ENCODE assay signal across 8 mouse cellular contexts in genomic region chr6:37216342-37216763, GRCm38 (mm10).
DNase-seq lines count a peak whose midpoint lies in the region; ATAC-seq and TF ChIP-seq lines count a peak whose summit lies in the region.

No protein-coding gene starts in this region.

- DNase-seq in kidney, postnatal 4 days = no peak
- peak; percentile 47 for DNase-seq in adrenal gland, postnatal 14 days
- DNase-seq in hindbrain, postnatal 0 days (ENCODE audit: low spot score) = peak; percentile 74
- DNase-seq in midbrain, embryonic 14.5 days = peak; percentile 80
- no peak for DNase-seq in kidney, postnatal 25 days
- no peak for DNase-seq in ovary, postnatal 10 days (ENCODE audit: low spot score)

- no peak overlapping the region for H3K4me2 ChIP-seq in kidney, embryonic 15.5 days
- no peak overlapping the region for H3K4me2 ChIP-seq in forebrain, embryonic 16.5 days (ENCODE audit: low read length)
- H3K4me2 ChIP-seq in hindbrain, postnatal 0 days (ENCODE audit: low read depth, low read length) = no peak overlapping the region
- no peak overlapping the region for H3K4me2 ChIP-seq in midbrain, embryonic 14.5 days (ENCODE audit: low read length)

- H3K27me3 ChIP-seq in kidney, embryonic 15.5 days = no peaks in the 10 kb centered on the region
- no peaks in the 10 kb centered on the region for H3K27me3 ChIP-seq in forebrain, embryonic 16.5 days (replicated peaks; ENCODE audit: control insufficient read depth, insufficient read depth, low read length)
- no peaks in the 10 kb centered on the region for H3K27me3 ChIP-seq in hindbrain, postnatal 0 days (ENCODE audit: insufficient read depth, low read length)
- H3K27me3 ChIP-seq in midbrain, embryonic 14.5 days (ENCODE audit: control insufficient read depth, insufficient read depth, low read length) = no peaks in the 10 kb centered on the region

- WGBS in kidney, embryonic 15.5 days = 54% methylated on average over 4 of the region's 4 CpGs
- WGBS in forebrain, embryonic 16.5 days = 35% methylated on average over 4 of the region's 4 CpGs
- WGBS in hindbrain, postnatal 0 days = 49% methylated on average over 4 of the region's 4 CpGs
- 38% methylated on average over 4 of the region's 4 CpGs for WGBS in midbrain, embryonic 14.5 days

- peaks cover 26% of the 10 kb centered on the region for H3K4me1 ChIP-seq in kidney, embryonic 15.5 days
- peaks cover 25% of the 10 kb centered on the region for H3K4me1 ChIP-seq in forebrain, embryonic 16.5 days (replicated peaks; ENCODE audit: control insufficient read depth, insufficient read depth, low read length)
- H3K4me1 ChIP-seq in hindbrain, postnatal 0 days (ENCODE audit: insufficient read depth, low read length) = peaks cover 20% of the 10 kb centered on the region
- H3K4me1 ChIP-seq in midbrain, embryonic 14.5 days (ENCODE audit: control insufficient read depth, insufficient read depth, low read length) = peaks cover 35% of the 10 kb centered on the region

- H3K36me3 ChIP-seq in kidney, embryonic 15.5 days = no peaks in the 10 kb centered on the region
- H3K36me3 ChIP-seq in forebrain, embryonic 16.5 days (ENCODE audit: control insufficient read depth, insufficient read depth) = no peaks in the 10 kb centered on the region
- H3K36me3 ChIP-seq in hindbrain, postnatal 0 days (ENCODE audit: insufficient read depth, low read length) = no peaks in the 10 kb centered on the region
- no peaks in the 10 kb centered on the region for H3K36me3 ChIP-seq in midbrain, embryonic 14.5 days (ENCODE audit: control insufficient read depth, insufficient read depth, low read length)

- H3K27ac ChIP-seq in kidney, embryonic 15.5 days = no peak overlapping the region
- peak overlapping the region; percentile 31 for H3K27ac ChIP-seq in forebrain, embryonic 16.5 days (ENCODE audit: low read length)
- H3K27ac ChIP-seq in hindbrain, postnatal 0 days = peak overlapping the region; percentile 45; the same call in 1 of the 2 replicates
- H3K27ac ChIP-seq in midbrain, embryonic 14.5 days (replicated peaks; ENCODE audit: low read depth, low read length) = peak overlapping the region; percentile 33; the same call in 1 of the 2 replicates

- H3K4me3 ChIP-seq in kidney, embryonic 15.5 days (replicated peaks) = no peak overlapping the region
- H3K4me3 ChIP-seq in forebrain, embryonic 16.5 days (replicated peaks; ENCODE audit: low read length) = no peak overlapping the region
- no peak overlapping the region for H3K4me3 ChIP-seq in hindbrain, postnatal 0 days (ENCODE audit: low read length)
- no peak overlapping the region for H3K4me3 ChIP-seq in midbrain, embryonic 14.5 days (replicated peaks; ENCODE audit: low read depth, low read length)

- no peak for TF ChIP-seq CTCF in hindbrain, postnatal 0 days (IDR thresholded peaks at IDR 0.05; ENCODE audit: low read depth)

- H3K9me3 ChIP-seq in kidney, embryonic 15.5 days (replicated peaks) = no peaks in the 10 kb centered on the region
- no peaks in the 10 kb centered on the region for H3K9me3 ChIP-seq in forebrain, embryonic 16.5 days (ENCODE audit: control insufficient read depth, low read length)
- H3K9me3 ChIP-seq in hindbrain, postnatal 0 days (ENCODE audit: low read length) = no peaks in the 10 kb centered on the region
- H3K9me3 ChIP-seq in midbrain, embryonic 14.5 days (ENCODE audit: control insufficient read depth, low read length) = no peaks in the 10 kb centered on the region

- 0 out of 2 replicates have a peak, but pooled peaks have one; percentile 47 for ATAC-seq in kidney, embryonic 15.5 days (replicated peaks; ENCODE audit: low FRiP score)
- ATAC-seq in forebrain, embryonic 16.5 days = peak; percentile 80
- ATAC-seq in hindbrain, postnatal 0 days = peak; percentile 68; the same call in 1 of the 2 replicates
- ATAC-seq in midbrain, embryonic 14.5 days (ENCODE audit: low FRiP score, low TSS enrichment) = peak; percentile 79

- H3K9ac ChIP-seq in kidney, embryonic 15.5 days = no peak overlapping the region
- no peak overlapping the region for H3K9ac ChIP-seq in forebrain, embryonic 16.5 days (replicated peaks; ENCODE audit: low read depth, low read length)
- no peak overlapping the region for H3K9ac ChIP-seq in hindbrain, postnatal 0 days (replicated peaks; ENCODE audit: low read length)
- no peak overlapping the region for H3K9ac ChIP-seq in midbrain, embryonic 14.5 days (replicated peaks; ENCODE audit: low read length)

Comparison
In these comparisons a context has a peak if more than half of its experiments do, and no peak if none do; other contexts are left out.
1. DNase-seq: peak in adrenal gland, postnatal 14 days (single experiment), hindbrain, postnatal 0 days (single experiment) and midbrain, embryonic 14.5 days (single experiment); none in kidney, postnatal 4 days (0 of 2), kidney, postnatal 25 days (0 of 2) and ovary, postnatal 10 days (single experiment).
2. Peak in every context shown above with its lines, with median percentiles within 50 percentile points of each other: ATAC-seq.